Mouse (Mus musculus) liver, embryonic 13.5 days (tissue): ENCODE data around the gene Atp6v1b1. TPM values are rescaled to one million over a fixed set of nuclear protein-coding genes. Genes with fewer than 3 reads are reported as not detected.

Experiments used
- ATAC-seq: fragments of 200-750 bp; cut with Nextera tagmentation; 2 replicates; pipeline ENCODE4 v1.8.0; 2017; ENCODE audit warnings: low read depth, mild to moderate bottlenecking, moderate number of reproducible peaks, moderate library complexity
- DNase-seq: peaks from one replicate; pipeline ENCODE4 v3.0.0; 2022
- H3K27ac ChIP-seq: fragments of 300-500 bp; sonication (generic); 2 replicates; pipeline ENCODE4 v1.5.1; 2015; ENCODE audit warnings: moderate library complexity, mild to moderate bottlenecking, inconsistent platforms
- H3K27me3 ChIP-seq: fragments of 300-500 bp; sonication (generic); 2 replicates; pipeline ENCODE4 v1.6.1; 2015; ENCODE audit warnings: mild to moderate bottlenecking, inconsistent platforms
- H3K36me3 ChIP-seq: fragments of 300-500 bp; sonication (generic); 2 replicates; pipeline ENCODE4 v1.6.1; 2015; ENCODE audit warnings: mild to moderate bottlenecking, inconsistent platforms
- H3K4me1 ChIP-seq: fragments of 300-500 bp; sonication (generic); replicated peaks from 2 replicates; pipeline ENCODE4 v1.6.1; 2015; ENCODE audit warnings: inconsistent platforms
- H3K4me2 ChIP-seq: fragments of 300-500 bp; sonication (generic); 2 replicates; pipeline ENCODE4 v1.6.1; 2015; ENCODE audit warnings: inconsistent platforms, mild to moderate bottlenecking, moderate library complexity
- H3K4me3 ChIP-seq: fragments of 300-500 bp; sonication (generic); replicated peaks from 2 replicates; pipeline ENCODE4 v1.5.1; 2015; ENCODE audit warnings: mild to moderate bottlenecking, inconsistent platforms
- H3K9ac ChIP-seq: fragments of 300-500 bp; sonication (generic); 2 replicates; pipeline ENCODE4 v1.6.1; 2015; ENCODE audit warnings: mild to moderate bottlenecking, inconsistent platforms
- H3K9me3 ChIP-seq: fragments of 300-500 bp; sonication (generic); replicated peaks from 2 replicates; pipeline ENCODE4 v1.6.1; 2016; ENCODE audit warnings: inconsistent platforms
- WGBS: fragments of 180-500 bp; shearing (Covaris S2); methylation state at CpG from one replicate; pipeline ENCODE4 v1.1.7; 2015; ENCODE audit not compliant: insufficient replicate concordance; 5-methylcytosine and 5-hydroxymethylcytosine counted together
- polyA plus RNA-seq: library from polyadenylated mRNA; unstranded; fragments of >200 nt; fragmentation: Nextera tagmentation; extraction: Ambion mirVana; gene quantifications from 2 replicates; pipeline ENCODE4 v1.2.1, GENCODE M21; 2015

The Atp6v1b1 gene
- polyA plus RNA-seq, result not detected in 2 replicates

GRCm38 (mm10) chr6:83742761-83743160, at the start of gene Atp6v1b1:
TSS of gene Atp6v1b1 (plus strand) at chr6:83742990.
- Histone ChIP-seq H3K36me3 (no peaks in the 10 kb centered on the region), H3K4me1 (peaks cover 11% of the 10 kb centered on the region), H3K9me3 (no peaks in the 10 kb centered on the region), H3K4me3 (no peak within 1 kb of the TSS), H3K4me2 (no peak within 1 kb of the TSS), H3K9ac (no peak within 1 kb of the TSS), H3K27ac (no peak within 1 kb of the TSS), H3K27me3 (peaks cover 10% of the 10 kb centered on the region; the same call in 1 of the 2 replicates)
- DNase-seq (no peak), ATAC-seq (no peak)
- 30% methylated on average over 5 of the region's 5 CpGs for WGBS

GRCm38 (mm10) chr6:83693835-83694234, 49.0 kb upstream of the Atp6v1b1 start:
- no peaks in the 10 kb centered on the region for H3K9me3 ChIP-seq
- no peak overlapping the region for H3K9ac ChIP-seq
- no peaks in the 10 kb centered on the region for H3K4me1 ChIP-seq
- no peak overlapping the region for H3K27ac ChIP-seq
- no peak overlapping the region for H3K4me2 ChIP-seq
- WGBS, result 0% methylated on average over 9 of the region's 9 CpGs
- DNase-seq, result peak; percentile 14
- peaks cover 93% of the 10 kb centered on the region for H3K27me3 ChIP-seq
- H3K36me3 ChIP-seq, result no peaks in the 10 kb centered on the region
- H3K4me3 ChIP-seq, result no peak overlapping the region
- ATAC-seq, result no peak

GRCm38 (mm10) chr6:83695731-83696130, 47.1 kb upstream of the Atp6v1b1 start:
- Histone ChIP-seq H3K4me2 (no peak overlapping the region), H3K27ac (no peak overlapping the region), H3K36me3 (no peaks in the 10 kb centered on the region), H3K4me1 (no peaks in the 10 kb centered on the region), H3K27me3 (peaks cover 97% of the 10 kb centered on the region), H3K9me3 (no peaks in the 10 kb centered on the region), H3K4me3 (no peak overlapping the region), H3K9ac (no peak overlapping the region)
- WGBS, result 8% methylated on average over 3 of the region's 3 CpGs
- DNase-seq (no peak), ATAC-seq (no peak)

- no peaks in the 10 kb centered on the region for H3K9me3 ChIP-seq
- H3K27ac ChIP-seq, result no peak overlapping the region
- H3K4me1 ChIP-seq, result no peaks in the 10 kb centered on the region
- no peak overlapping the region for H3K4me3 ChIP-seq
- no peak overlapping the region for H3K4me2 ChIP-seq
- no peak for ATAC-seq
- no peaks in the 10 kb centered on the region for H3K36me3 ChIP-seq
- no peak overlapping the region for H3K9ac ChIP-seq
- peaks cover 98% of the 10 kb centered on the region for H3K27me3 ChIP-seq
- under 1% methylated on average over 7 of the region's 7 CpGs for WGBS
- DNase-seq, result no peak
These were observed 46.1 kb upstream of the Atp6v1b1 start for GRCm38 (mm10) chr6:83696684-83697083.

- Histone ChIP-seq H3K9ac (no peak overlapping the region), H3K4me1 (no peaks in the 10 kb centered on the region), H3K4me2 (no peak overlapping the region), H3K4me3 (no peak overlapping the region), H3K27me3 (peaks cover 97% of the 10 kb centered on the region), H3K27ac (no peak overlapping the region), H3K9me3 (no peaks in the 10 kb centered on the region), H3K36me3 (no peaks in the 10 kb centered on the region)
- ATAC-seq (no peak), DNase-seq (no peak)
- 5% methylated on average over 8 of the region's 8 CpGs for WGBS
These were observed 44.9 kb upstream of the Atp6v1b1 start for GRCm38 (mm10) chr6:83697932-83698331.

GRCm38 (mm10) chr6:83699971-83700370, 42.8 kb upstream of the Atp6v1b1 start:
- DNase-seq, result no peak
- Histone ChIP-seq H3K4me1 (no peaks in the 10 kb centered on the region), H3K27me3 (peaks cover 97% of the 10 kb centered on the region), H3K4me3 (no peak overlapping the region), H3K9me3 (no peaks in the 10 kb centered on the region), H3K4me2 (no peak overlapping the region), H3K9ac (no peak overlapping the region), H3K36me3 (no peaks in the 10 kb centered on the region), H3K27ac (no peak overlapping the region)
- no peak for ATAC-seq
- 1% methylated on average over 5 of the region's 5 CpGs for WGBS

- H3K27ac ChIP-seq, result no peak overlapping the region
- H3K27me3 ChIP-seq, result peaks cover 97% of the 10 kb centered on the region
- ATAC-seq, result no peak
- H3K9ac ChIP-seq, result no peak overlapping the region
- no peak overlapping the region for H3K4me3 ChIP-seq
- no peaks in the 10 kb centered on the region for H3K36me3 ChIP-seq
- H3K4me1 ChIP-seq, result no peaks in the 10 kb centered on the region
- 4% methylated on average over 11 of the region's 11 CpGs for WGBS
- H3K9me3 ChIP-seq, result no peaks in the 10 kb centered on the region
- no peak overlapping the region for H3K4me2 ChIP-seq
- DNase-seq, result no peak
These were observed 41.8 kb upstream of the Atp6v1b1 start for GRCm38 (mm10) chr6:83701001-83701400.

GRCm38 (mm10) chr6:83702146-83702999, 40.4 kb upstream of the Atp6v1b1 start:
- DNase-seq, result no peak
- H3K4me3 ChIP-seq, result no peak overlapping the region
- 1% methylated on average over 53 of the region's 53 CpGs for WGBS

GRCm38 (mm10) chr6:83703000-83703721, 39.6 kb upstream of the Atp6v1b1 start:
- ATAC-seq (no peak), DNase-seq (no peak)
- WGBS, result 2% methylated on average over 27 of the region's 27 CpGs
- no peaks in the 10 kb centered on the region for H3K36me3 ChIP-seq
- H3K27me3 ChIP-seq, result peaks cover 97% of the 10 kb centered on the region
- no peaks in the 10 kb centered on the region for H3K4me1 ChIP-seq
- no peak overlapping the region for H3K4me2 ChIP-seq
- H3K9ac ChIP-seq, result no peak overlapping the region
- no peaks in the 10 kb centered on the region for H3K9me3 ChIP-seq
- no peak overlapping the region for H3K4me3 ChIP-seq
- no peak overlapping the region for H3K27ac ChIP-seq

More at GRCm38 (mm10) chr6:83702146-83702999, 40.4 kb upstream of the Atp6v1b1 start:
- H3K36me3 ChIP-seq, result no peaks in the 10 kb centered on the region
- no peaks in the 10 kb centered on the region for H3K9me3 ChIP-seq
- no peak overlapping the region for H3K27ac ChIP-seq
- no peaks in the 10 kb centered on the region for H3K4me1 ChIP-seq
- H3K27me3 ChIP-seq, result peaks cover 97% of the 10 kb centered on the region
- H3K4me2 ChIP-seq, result no peak overlapping the region
- no peak for ATAC-seq
- H3K9ac ChIP-seq, result no peak overlapping the region

- Histone ChIP-seq H3K9me3 (no peaks in the 10 kb centered on the region), H3K4me1 (no peaks in the 10 kb centered on the region), H3K36me3 (no peaks in the 10 kb centered on the region), H3K9ac (no peak overlapping the region), H3K27ac (no peak overlapping the region), H3K4me2 (no peak overlapping the region), H3K27me3 (peaks cover 97% of the 10 kb centered on the region), H3K4me3 (no peak overlapping the region)
- WGBS, result 3% methylated on average over 10 of the region's 10 CpGs
- no peak for ATAC-seq
- no peak for DNase-seq
These were observed 39.1 kb upstream of the Atp6v1b1 start for GRCm38 (mm10) chr6:83703722-83704078.

GRCm38 (mm10) chr6:83704294-83704693, 38.5 kb upstream of the Atp6v1b1 start:
- Histone ChIP-seq H3K27ac (no peak overlapping the region), H3K4me2 (no peak overlapping the region), H3K36me3 (no peaks in the 10 kb centered on the region), H3K9me3 (no peaks in the 10 kb centered on the region), H3K9ac (no peak overlapping the region), H3K27me3 (peaks cover 97% of the 10 kb centered on the region), H3K4me3 (no peak overlapping the region), H3K4me1 (no peaks in the 10 kb centered on the region)
- ATAC-seq (no peak), DNase-seq (no peak)
- WGBS, result 15% methylated on average over 1 of the region's 1 CpGs
